Mouse (Mus musculus) CH12.LX (cell line): ENCODE data around the gene Tns3. TPM values are rescaled to one million over a fixed set of nuclear protein-coding genes. Genes with fewer than 3 reads are reported as not detected.

Experiments
- DNase-seq: peaks from one replicate; pipeline ENCODE4 v3.0.0-alpha.2; 2013; ENCODE audit errors: extremely low read depth
- H3K27ac ChIP-seq: 2 replicates; pipeline ENCODE4 v1.5.1; 2012; ENCODE audit warnings: low read depth, mild to moderate bottlenecking, control low read depth, moderate library complexity; ENCODE audit not compliant: insufficient read depth
- H3K27me3 ChIP-seq: replicated peaks from 2 replicates; pipeline ENCODE3; 2012; ENCODE audit warnings: inconsistent platforms
- H3K36me3 ChIP-seq, 2 experiments: replicated peaks in 1 of 2; 2 replicates each; pipeline versions ENCODE3 to v1.6.1; 2012; ENCODE audit warnings: inconsistent platforms in 1 of 2, low read length in 1 of 2, mild to moderate bottlenecking in 1 of 2, mixed read lengths in 1 of 2, moderate library complexity in 1 of 2; ENCODE audit not compliant: control insufficient read depth in 1 of 2, insufficient read depth in 1 of 2
- H3K4me1 ChIP-seq, 2 experiments: 2 replicates each; pipeline ENCODE4 v1.6.1; 2012; ENCODE audit warnings: inconsistent platforms in 1 of 2, moderate library complexity in 1 of 2; ENCODE audit not compliant: insufficient read depth in 2 of 2, control insufficient read depth in 1 of 2
- H3K4me2 ChIP-seq: 2 replicates; pipeline ENCODE4 v1.6.1; 2012; ENCODE audit warnings: low read depth, mild to moderate bottlenecking, control low read depth; ENCODE audit not compliant: poor library complexity, insufficient read depth, severe bottlenecking
- H3K4me3 ChIP-seq, 3 experiments: fragments of 150-350 bp in 1 of 3; sonication (generic) in 1 of 3; replicated peaks in 1 of 3; 2 replicates each; pipeline versions ENCODE3 to v1.5.1; 2011 to 2012; ENCODE audit warnings: low read depth in 2 of 3, low read length in 2 of 3, mild to moderate bottlenecking in 2 of 3, moderate library complexity in 2 of 3, control low read depth in 1 of 3, improper control_type of control experiment in 1 of 3, inconsistent platforms in 1 of 3, mixed read lengths in 1 of 3; ENCODE audit not compliant: poor library complexity in 1 of 3
- H3K79me2 ChIP-seq: replicated peaks from 2 replicates; pipeline ENCODE4 v1.6.1; 2012; ENCODE audit warnings: mild to moderate bottlenecking, moderate library complexity; ENCODE audit not compliant: control insufficient read depth, poor library complexity, insufficient read depth, severe bottlenecking; ENCODE audit errors: extremely low read depth
- H3K9ac ChIP-seq: 2 replicates; pipeline ENCODE4 v1.6.1; 2012; ENCODE audit warnings: low read depth, mild to moderate bottlenecking, control low read depth, moderate library complexity; ENCODE audit not compliant: insufficient read depth
- H3K9me3 ChIP-seq: replicated peaks from 2 replicates; pipeline ENCODE3; 2012; ENCODE audit warnings: low read length, inconsistent platforms, mixed read lengths
- BHLHE40 ChIP-seq: IDR thresholded peaks from 2 replicates; pipeline ENCODE4 v1.6.1; 2011; ENCODE audit warnings: mild to moderate bottlenecking, low read depth, low read length, improper control_type of control experiment
- CHD1 ChIP-seq: IDR thresholded peaks from 2 replicates; pipeline ENCODE4 v1.6.1; 2012; ENCODE audit warnings: low read depth, low read length, improper control_type of control experiment, inconsistent platforms
- CHD2 ChIP-seq: IDR thresholded peaks from 2 replicates; pipeline ENCODE4 v1.6.1; 2011; ENCODE audit warnings: low read length, improper control_type of control experiment
- CTCF ChIP-seq, 2 experiments: IDR thresholded peaks in 1 of 2; conservative IDR thresholded peaks in 1 of 2; 2 replicates each; pipeline ENCODE4 v1.5.1; 2011 to 2012; ENCODE audit warnings: low read depth in 2 of 2, low read length in 2 of 2, improper control_type of control experiment in 1 of 2, inconsistent platforms in 1 of 2, mild to moderate bottlenecking in 1 of 2, moderate library complexity in 1 of 2
- E2F4 ChIP-seq: IDR thresholded peaks from 2 replicates; pipeline ENCODE4 v1.6.1; 2011; ENCODE audit warnings: low read depth, low read length, improper control_type of control experiment; ENCODE audit not compliant: insufficient replicate concordance
- ELF1 ChIP-seq: IDR thresholded peaks from 2 replicates; pipeline ENCODE4 v1.6.1; 2014; ENCODE audit warnings: low read depth, mild to moderate bottlenecking, inconsistent platforms, low read length, improper control_type of control experiment
- ETS1 ChIP-seq: conservative IDR thresholded peaks from 2 replicates; pipeline ENCODE4 v1.6.1; 2012; ENCODE audit warnings: low read depth, mild to moderate bottlenecking, inconsistent platforms, low read length, improper control_type of control experiment, moderate library complexity
- GABPA ChIP-seq: IDR thresholded peaks from 2 replicates; pipeline ENCODE4 v1.6.1; 2012; ENCODE audit warnings: low read depth, low read length, improper control_type of control experiment, inconsistent platforms; ENCODE audit not compliant: insufficient replicate concordance
- IRF4 ChIP-seq: IDR thresholded peaks from 2 replicates; pipeline ENCODE4 v1.6.1; 2014; ENCODE audit warnings: low read depth, mild to moderate bottlenecking, inconsistent platforms, low read length, improper control_type of control experiment
- JUN ChIP-seq: IDR thresholded peaks from 2 replicates; pipeline ENCODE4 v1.6.1; 2011; ENCODE audit warnings: low read depth, mild to moderate bottlenecking, low read length, improper control_type of control experiment, moderate library complexity; ENCODE audit not compliant: insufficient read depth
- JUND ChIP-seq: conservative IDR thresholded peaks from 2 replicates; pipeline ENCODE4 v1.6.1; 2011; ENCODE audit warnings: low read depth, low read length, improper control_type of control experiment
- MAFK ChIP-seq: IDR thresholded peaks from 2 replicates; pipeline ENCODE4 v1.6.1; 2011; ENCODE audit warnings: low read length, improper control_type of control experiment; ENCODE audit not compliant: insufficient replicate concordance
- MAZ ChIP-seq: IDR thresholded peaks from 2 replicates; pipeline ENCODE4 v1.6.1; 2012; ENCODE audit warnings: low read depth, mild to moderate bottlenecking, inconsistent platforms, low read length, improper control_type of control experiment, moderate library complexity
- MEF2A ChIP-seq: IDR thresholded peaks from 2 replicates; pipeline ENCODE4 v1.6.1; 2014; ENCODE audit warnings: low read depth, mild to moderate bottlenecking, inconsistent platforms, low read length, improper control_type of control experiment, borderline replicate concordance
- MYC ChIP-seq: IDR thresholded peaks from 2 replicates; pipeline ENCODE4 v1.6.1; 2011; ENCODE audit warnings: low read depth, mild to moderate bottlenecking, improper control_type of control experiment, low read length
- NELFE ChIP-seq: IDR thresholded peaks from 2 replicates; pipeline ENCODE4 v1.6.1; 2011; ENCODE audit warnings: low read depth, low read length, improper control_type of control experiment
- NRF1 ChIP-seq: IDR thresholded peaks from 2 replicates; pipeline ENCODE4 v1.6.1; 2014; ENCODE audit warnings: low read depth, mild to moderate bottlenecking, inconsistent platforms, low read length, improper control_type of control experiment, moderate library complexity
- RAD21 ChIP-seq: IDR thresholded peaks from 2 replicates; pipeline ENCODE4 v1.6.1; 2011; ENCODE audit warnings: low read depth, mild to moderate bottlenecking, low read length, improper control_type of control experiment, moderate library complexity
- RCOR1 ChIP-seq: conservative IDR thresholded peaks from 2 replicates; pipeline ENCODE4 v1.6.1; 2012; ENCODE audit warnings: low read depth, mild to moderate bottlenecking, inconsistent platforms, low read length, improper control_type of control experiment
- SIN3A ChIP-seq: IDR thresholded peaks from 2 replicates; pipeline ENCODE4 v1.6.1; 2012; ENCODE audit warnings: low read length, improper control_type of control experiment, inconsistent platforms
- SMC3 ChIP-seq: IDR thresholded peaks from 2 replicates; pipeline ENCODE4 v1.6.1; 2011; ENCODE audit warnings: low read depth, low read length, improper control_type of control experiment
- TBP ChIP-seq: conservative IDR thresholded peaks from 2 replicates; pipeline ENCODE4 v1.6.1; 2011; ENCODE audit warnings: low read depth, low read length, improper control_type of control experiment
- UBTF ChIP-seq: IDR thresholded peaks from 2 replicates; pipeline ENCODE4 v1.6.1; 2012; ENCODE audit warnings: low read depth, mild to moderate bottlenecking, inconsistent platforms, low read length, improper control_type of control experiment, moderate library complexity
- USF2 ChIP-seq: conservative IDR thresholded peaks from 2 replicates; pipeline ENCODE4 v1.6.1; 2011; ENCODE audit warnings: low read depth, low read length, improper control_type of control experiment
- ZC3H11A ChIP-seq: IDR thresholded peaks from 2 replicates; pipeline ENCODE4 v1.6.1; 2012; ENCODE audit warnings: low read depth, mild to moderate bottlenecking, inconsistent platforms, low read length, improper control_type of control experiment
- ZMIZ1 ChIP-seq: IDR thresholded peaks from 2 replicates; pipeline ENCODE4 v1.6.1; 2012; ENCODE audit warnings: low read depth, mild to moderate bottlenecking, inconsistent platforms, low read length, improper control_type of control experiment
- ZNF384 ChIP-seq: IDR thresholded peaks from 2 replicates; pipeline ENCODE4 v1.6.1; 2012; ENCODE audit warnings: low read depth, low read length, improper control_type of control experiment, inconsistent platforms
- dilution Hi-C: fragments of 300-500 bp; cut with MboI; formaldehyde crosslinking; loops from 2 replicates; pipeline ENCODE4 v1.14.3; 2020; ENCODE audit warnings: low sequenced_read_pairs; ENCODE audit not compliant: extremely low pct_unique_long_range_greater_than_20kb, extremely low pct_ligation_motif_present
- in situ Hi-C: fragments of 300-500 bp; cut with MboI; formaldehyde crosslinking; loops from 3 replicates; pipeline ENCODE4 v1.14.3; 2019; ENCODE audit warnings: low sequenced_read_pairs, low pct_ligation_motif_present, low pct_unique_long_range_greater_than_20kb, mixed read lengths
- polyA plus RNA-seq: library from polyadenylated mRNA; unstranded; fragments of >175 nt; gene quantifications from 2 replicates; pipeline ENCODE4 v1.2.1, GENCODE M21; 2012; ENCODE audit warnings: low read depth; ENCODE audit not compliant: insufficient read length
- total RNA-seq, 2 experiments: library from RNA; depleted of rRNA; stranded (reverse); fragments of 300-350 nt in 1 of 2; fragments of >200 nt in 1 of 2; gene quantifications; 2 replicates each; pipeline ENCODE4 v1.2.3; 2012 to 2014

Gene Tns3
- total and polyA plus RNA-seq, 3 experiments = 0.03 to 1.3 (median 0.33) TPM

DNA sequence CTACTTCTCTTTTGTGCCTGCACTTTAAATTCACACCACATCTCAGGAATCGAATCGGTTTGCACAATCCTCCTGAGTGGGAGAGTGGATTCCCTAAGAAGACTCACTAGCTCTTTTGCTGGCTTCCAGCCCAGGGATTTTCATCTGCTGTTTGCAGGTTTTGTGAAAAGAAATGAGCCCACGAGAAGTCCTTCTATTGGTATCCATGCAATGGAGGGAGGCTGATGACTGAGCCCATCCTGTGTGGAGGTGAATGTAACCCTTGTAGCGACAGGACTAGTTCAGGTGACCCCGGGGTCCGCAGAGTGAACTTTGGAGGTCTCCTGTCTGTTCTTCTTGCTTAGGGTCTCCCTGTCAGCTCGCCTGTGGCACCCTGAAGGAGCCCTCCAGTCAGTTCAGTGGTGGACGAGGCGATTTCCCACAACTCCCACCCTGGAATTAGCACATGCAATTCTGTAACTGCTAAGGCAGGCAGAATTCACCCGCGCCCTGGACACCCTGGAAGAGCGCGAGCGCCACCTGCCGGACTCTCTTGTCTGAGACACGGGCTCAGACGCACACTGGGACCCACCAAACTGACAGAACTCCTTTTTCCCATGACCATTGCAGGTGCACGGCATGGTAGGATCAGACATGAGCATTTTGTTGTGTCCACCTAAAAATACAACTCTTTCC is 259.0 kb downstream of the Tns3 start:
- Histone ChIP-seq H3K4me2 (no peak overlapping the region), H3K79me2 (no peaks in the 10 kb centered on the region), H3K9me3 (no peaks in the 10 kb centered on the region), H3K4me1 (0 out of 4 replicates have a peak, but pooled peaks cover 0 to 6% of the 10 kb centered on the region in 2 experiments), H3K9ac (no peak overlapping the region), H3K27ac (no peak overlapping the region), H3K27me3 (peaks cover 81% of the 10 kb centered on the region), H3K36me3 (no peaks in the 10 kb centered on the region), H3K4me3 (no peak overlapping the region)
- in situ Hi-C loops = no loop called here
- dilution Hi-C loops = no loop called here
- no peak for TF ChIP-seq ZMIZ1
- TF ChIP-seq GABPA = no peak
- no peak for TF ChIP-seq JUND
- TF ChIP-seq NELFE = 0 out of 2 replicates have a peak, but pooled peaks have one; percentile 18
- TF ChIP-seq CTCF (conservative IDR thresholded peaks at IDR 0.05 in 1 of 2, IDR thresholded peaks at IDR 0.05 in 1 of 2; ENCODE audit: low read depth in 2 of 2, low read length in 2 of 2) = peak; percentile 68 to 86
- TF ChIP-seq RAD21 = peak; percentile 79
- no peak for TF ChIP-seq JUN
- no peak for TF ChIP-seq IRF4
- peak; percentile 68 for TF ChIP-seq SMC3
- no peak for TF ChIP-seq E2F4
- no peak for TF ChIP-seq RCOR1
- no peak for TF ChIP-seq BHLHE40
- no peak for TF ChIP-seq ZNF384
- peak; percentile 70 for DNase-seq

DNA sequence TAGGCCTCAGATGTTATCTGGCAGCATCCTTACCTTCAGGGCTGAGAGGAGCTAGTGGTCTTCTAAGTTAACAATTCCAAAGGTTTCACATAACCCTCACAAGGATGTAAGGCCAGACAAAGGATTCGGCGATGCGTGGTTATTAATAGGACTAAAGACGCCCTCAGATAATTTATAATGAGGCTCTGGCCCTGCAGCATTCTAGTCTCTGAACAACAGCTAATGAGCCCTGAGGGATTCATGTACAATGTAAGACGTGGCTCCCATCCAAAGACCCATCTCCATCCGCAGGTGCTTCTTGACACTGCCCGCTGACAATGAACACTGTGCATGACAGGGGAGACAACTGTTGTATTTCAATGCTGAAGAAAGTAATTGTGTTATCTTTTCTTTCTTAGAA is 263.0 kb downstream of the Tns3 start:
- in situ Hi-C loops = no loop called here
- no peak for DNase-seq
- H3K9ac ChIP-seq = no peak overlapping the region
- H3K27me3 ChIP-seq = peaks cover 70% of the 10 kb centered on the region
- no peak for TF ChIP-seq ZC3H11A
- no peak for TF ChIP-seq CHD2
- no peak for TF ChIP-seq SMC3
- TF ChIP-seq MEF2A = no peak
- no peak for TF ChIP-seq IRF4
- TF ChIP-seq USF2 = no peak
- no peak for TF ChIP-seq ELF1
- TF ChIP-seq ZMIZ1 = no peak
- no peak for TF ChIP-seq TBP
- no peak for TF ChIP-seq CTCF (conservative IDR thresholded peaks at IDR 0.05 in 1 of 2, IDR thresholded peaks at IDR 0.05 in 1 of 2; ENCODE audit: low read depth in 2 of 2, low read length in 2 of 2)
- TF ChIP-seq ETS1 = no peak
- no peak for TF ChIP-seq MAZ
- no peak for TF ChIP-seq SIN3A
- TF ChIP-seq ZNF384 = no peak
- TF ChIP-seq MAFK = no peak
- no peak for TF ChIP-seq CHD1
- no peak for TF ChIP-seq JUND
- no peak for TF ChIP-seq UBTF
- no peak for TF ChIP-seq MYC
- TF ChIP-seq NRF1 = no peak
- H3K4me3 ChIP-seq = no peak overlapping the region
- no peaks in the 10 kb centered on the region for H3K79me2 ChIP-seq
- no peak overlapping the region for H3K27ac ChIP-seq
- H3K4me2 ChIP-seq = no peak overlapping the region
- no peaks in the 10 kb centered on the region for H3K9me3 ChIP-seq
- H3K36me3 ChIP-seq = no peaks in the 10 kb centered on the region
- H3K4me1 ChIP-seq = 0 out of 4 replicates have a peak, but pooled peaks cover 0 to 2% of the 10 kb centered on the region in 2 experiments
- dilution Hi-C loops = no loop called here
